Mouse (Mus musculus) megakaryocyte, embryonic 14.5 days (primary cell): ENCODE data around the gene Ankrd34a.

Experiments used
- FLI1 ChIP-seq: IDR thresholded peaks from 2 replicates; pipeline ENCODE4 v1.6.1; 2012; ENCODE audit warnings: low read length, inconsistent platforms, mixed read lengths
- GATA1 ChIP-seq: IDR thresholded peaks from 3 replicates; pipeline ENCODE4 v1.6.1; 2012; ENCODE audit warnings: mixed read lengths, low read length, inconsistent platforms, borderline replicate concordance

DNA sequence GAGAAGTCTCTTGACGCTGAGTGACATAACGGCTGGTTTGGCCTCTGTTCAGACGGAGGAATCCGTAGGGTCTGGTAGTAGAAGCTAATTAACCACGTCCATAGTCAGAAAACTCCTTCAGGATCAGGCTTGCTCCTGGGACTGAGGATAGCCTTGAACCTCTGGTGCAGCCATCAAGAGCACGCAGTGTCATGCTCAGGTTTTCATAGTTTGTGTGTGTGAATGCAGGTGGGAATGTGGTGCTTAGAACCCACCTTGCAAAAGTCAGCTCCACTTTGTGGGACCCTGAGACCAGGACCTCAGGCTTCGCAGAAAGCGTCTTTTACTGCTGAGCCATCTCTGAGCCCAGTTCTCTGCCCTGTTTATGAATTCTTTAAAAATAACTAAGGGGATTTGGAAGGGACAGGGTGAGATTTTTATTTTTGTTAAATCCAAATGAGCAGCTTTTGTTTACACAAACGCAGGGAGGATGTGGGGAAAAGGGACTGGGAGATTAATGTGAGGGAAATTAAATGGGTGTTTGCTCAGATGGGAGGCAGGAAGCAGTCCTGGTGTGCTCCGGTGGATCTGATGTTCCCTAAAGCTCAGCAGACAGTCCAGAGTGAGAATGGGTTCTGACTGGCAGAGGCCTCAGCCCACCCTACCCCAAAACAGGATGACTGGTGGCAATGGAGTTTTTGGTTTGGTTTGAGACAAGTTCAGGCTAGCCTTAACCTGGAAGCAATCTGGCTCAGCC lies 34.3 kb upstream of the Ankrd34a start:
- TF ChIP-seq GATA1, result no peak
- no peak for TF ChIP-seq FLI1
